Mouse (Mus musculus) lung, postnatal 0 days (tissue): ENCODE measurements around the gene Hoxc11. TPM values are rescaled to one million over a fixed set of nuclear protein-coding genes. Genes with fewer than 3 reads are reported as not detected.

ENCODE experiments used
- ATAC-seq: fragments of 200-750 bp; cut with Nextera tagmentation; 2 replicates; pipeline ENCODE4 v1.8.0; 2017; ENCODE audit warnings: moderate library complexity
- DNase-seq: peaks from one replicate; pipeline ENCODE4 v3.0.0-alpha.2; 2016; ENCODE audit warnings: low spot score
- H3K27ac ChIP-seq: fragments of 300-500 bp; sonication (generic); 2 replicates; pipeline ENCODE4 v1.5.1; 2014; ENCODE audit warnings: antibody characterized with exemption, mild to moderate bottlenecking, low read length, mixed read lengths
- H3K27me3 ChIP-seq: fragments of 300-500 bp; sonication (generic); replicated peaks from 2 replicates; pipeline ENCODE4 v1.6.1; 2014; ENCODE audit warnings: low read length, mixed read lengths; ENCODE audit not compliant: insufficient read depth
- H3K36me3 ChIP-seq: fragments of 300-500 bp; sonication (generic); 2 replicates; pipeline ENCODE4 v1.6.1; 2014; ENCODE audit warnings: low read length, mixed read lengths; ENCODE audit not compliant: insufficient read depth
- H3K4me1 ChIP-seq: fragments of 300-500 bp; sonication (generic); 2 replicates; pipeline ENCODE4 v1.6.1; 2014; ENCODE audit warnings: antibody characterized with exemption, low read depth, low read length, mixed read lengths; ENCODE audit not compliant: insufficient read depth
- H3K4me2 ChIP-seq: fragments of 300-500 bp; sonication (generic); replicated peaks from 2 replicates; pipeline ENCODE4 v1.6.1; 2014; ENCODE audit warnings: low read depth, mild to moderate bottlenecking, low read length, moderate library complexity, mixed read lengths
- H3K4me3 ChIP-seq: fragments of 300-500 bp; sonication (generic); 2 replicates; pipeline ENCODE4 v1.5.1; 2014; ENCODE audit warnings: low read depth, low read length
- H3K9ac ChIP-seq: fragments of 300-500 bp; sonication (generic); replicated peaks from 2 replicates; pipeline ENCODE4 v1.6.1; 2014; ENCODE audit warnings: low read depth, mild to moderate bottlenecking
- H3K9me3 ChIP-seq: fragments of 300-500 bp; sonication (generic); 2 replicates; pipeline ENCODE4 v1.6.1; 2016; ENCODE audit warnings: low read length, mixed read lengths
- CTCF ChIP-seq: IDR thresholded peaks from 2 replicates; pipeline ENCODE4 v1.5.1; 2016; ENCODE audit warnings: antibody characterized with exemption, mild to moderate bottlenecking
- EP300 ChIP-seq: IDR thresholded peaks from 2 replicates; pipeline ENCODE4 v1.6.1; 2016; ENCODE audit warnings: antibody characterized with exemption, mild to moderate bottlenecking, control low read depth
- WGBS: fragments of 180-500 bp; shearing (Covaris S2); extraction: QIAGEN DNeasy Blood & Tissue Kit; methylation state at CpG from one replicate; pipeline ENCODE4 v1.1.7; 2014; 5-methylcytosine and 5-hydroxymethylcytosine counted together
- polyA plus RNA-seq: library from polyadenylated mRNA; unstranded; fragments of >200 nt; fragmentation: Nextera tagmentation; extraction: Ambion mirVana; gene quantifications from 2 replicates; pipeline ENCODE4 v1.2.1, GENCODE M21; 2015

Gene Hoxc11
- polyA plus RNA-seq, 1 experiment from 2014 or later: not detected

GRCm38 (mm10) chr15:102917972-102918572 lies 36.2 kb upstream of the Hoxc11 start:
- Histone ChIP-seq H3K4me3 (no peak overlapping the region), H3K36me3 (no peaks in the 10 kb centered on the region), H3K4me2 (no peak overlapping the region), H3K4me1 (no peaks in the 10 kb centered on the region), H3K9me3 (no peaks in the 10 kb centered on the region), H3K9ac (no peak overlapping the region), H3K27ac (no peak overlapping the region), H3K27me3 (peaks cover 84% of the 10 kb centered on the region)
- DNase-seq (no peak), ATAC-seq (no peak)
- no peak for TF ChIP-seq EP300
- TF ChIP-seq CTCF: no peak
- 3% methylated on average over 20 of the region's 20 CpGs for WGBS

- WGBS: 3% methylated on average over 7 of the region's 7 CpGs
Observed at GRCm38 (mm10) chr15:102918611-102919265, 35.5 kb upstream of the Hoxc11 start.

GRCm38 (mm10) chr15:102919336-102920180 lies 34.7 kb upstream of the Hoxc11 start:
- no peak for TF ChIP-seq CTCF
- ATAC-seq: no peak

More at GRCm38 (mm10) chr15:102918611-102919265, 35.5 kb upstream of the Hoxc11 start:
- peaks cover 85% of the 10 kb centered on the region for H3K27me3 ChIP-seq
- no peaks in the 10 kb centered on the region for H3K4me1 ChIP-seq
- TF ChIP-seq CTCF (no peak), EP300 (no peak)
- H3K4me2 ChIP-seq: no peak overlapping the region
- H3K9ac ChIP-seq: no peak overlapping the region
- H3K4me3 ChIP-seq: no peak overlapping the region
- no peaks in the 10 kb centered on the region for H3K9me3 ChIP-seq
- no peaks in the 10 kb centered on the region for H3K36me3 ChIP-seq
- no peak overlapping the region for H3K27ac ChIP-seq
- DNase-seq (no peak), ATAC-seq (no peak)

GRCm38 (mm10) chr15:102920619-102921018 lies 33.6 kb upstream of the Hoxc11 start:
- Histone ChIP-seq H3K27ac (no peak overlapping the region), H3K36me3 (no peaks in the 10 kb centered on the region), H3K4me2 (0 out of 2 replicates have a peak overlapping the region, but pooled peaks have one; percentile 14), H3K27me3 (peaks cover 80% of the 10 kb centered on the region), H3K9me3 (no peaks in the 10 kb centered on the region), H3K9ac (no peak overlapping the region), H3K4me3 (peak overlapping the region; percentile 5; the same call in 1 of the 2 replicates), H3K4me1 (no peaks in the 10 kb centered on the region)
- DNase-seq (peak; percentile 38), ATAC-seq (peak; percentile 67)
- TF ChIP-seq CTCF (no peak), EP300 (no peak)
- WGBS: under 1% methylated on average over 17 of the region's 20 CpGs

More at GRCm38 (mm10) chr15:102919336-102920180, 34.7 kb upstream of the Hoxc11 start:
- H3K4me2 ChIP-seq: no peak overlapping the region
- 4% methylated on average over 12 of the region's 12 CpGs for WGBS
- H3K27me3 ChIP-seq: peaks cover 83% of the 10 kb centered on the region
- DNase-seq: no peak
- no peak overlapping the region for H3K4me3 ChIP-seq
- H3K4me1 ChIP-seq: no peaks in the 10 kb centered on the region
- no peaks in the 10 kb centered on the region for H3K36me3 ChIP-seq
- no peaks in the 10 kb centered on the region for H3K9me3 ChIP-seq
- no peak overlapping the region for H3K27ac ChIP-seq
- no peak overlapping the region for H3K9ac ChIP-seq

GRCm38 (mm10) chr15:102921053-102922011 lies 32.9 kb upstream of the Hoxc11 start, which contains the start of gene Hoxc13:
Gene Hoxc13, plus strand, starts transcription at chr15:102921103.
- peak within 1 kb of the TSS; percentile 14; the same call in 1 of the 2 replicates for H3K4me2 ChIP-seq
- H3K4me3 ChIP-seq: peak within 1 kb of the TSS; percentile 5; the same call in 1 of the 2 replicates
- H3K27ac ChIP-seq: no peak within 1 kb of the TSS
- no peak for ATAC-seq
- WGBS: 3% methylated on average over 47 of the region's 88 CpGs
- no peak within 1 kb of the TSS for H3K9ac ChIP-seq
- no peaks in the 10 kb centered on the region for H3K9me3 ChIP-seq
- peak; percentile 10 for DNase-seq
- TF ChIP-seq CTCF (no peak), EP300 (no peak)
- H3K36me3 ChIP-seq: no peaks in the 10 kb centered on the region
- H3K4me1 ChIP-seq: no peaks in the 10 kb centered on the region
- peaks cover 80% of the 10 kb centered on the region for H3K27me3 ChIP-seq
